Mouse (Mus musculus): ENCODE measurements around the gene Zfp704. TPM values are rescaled to one million over a fixed set of nuclear protein-coding genes. Genes with fewer than 3 reads are reported as not detected.
A peak's percentile ranks its signal among the peaks of the same experiment; 100 is the strongest.

Zfp704 gene
- total and polyA plus RNA-seq, 3 experiments, result under 0.01 TPM; not detected in 2

DNA sequence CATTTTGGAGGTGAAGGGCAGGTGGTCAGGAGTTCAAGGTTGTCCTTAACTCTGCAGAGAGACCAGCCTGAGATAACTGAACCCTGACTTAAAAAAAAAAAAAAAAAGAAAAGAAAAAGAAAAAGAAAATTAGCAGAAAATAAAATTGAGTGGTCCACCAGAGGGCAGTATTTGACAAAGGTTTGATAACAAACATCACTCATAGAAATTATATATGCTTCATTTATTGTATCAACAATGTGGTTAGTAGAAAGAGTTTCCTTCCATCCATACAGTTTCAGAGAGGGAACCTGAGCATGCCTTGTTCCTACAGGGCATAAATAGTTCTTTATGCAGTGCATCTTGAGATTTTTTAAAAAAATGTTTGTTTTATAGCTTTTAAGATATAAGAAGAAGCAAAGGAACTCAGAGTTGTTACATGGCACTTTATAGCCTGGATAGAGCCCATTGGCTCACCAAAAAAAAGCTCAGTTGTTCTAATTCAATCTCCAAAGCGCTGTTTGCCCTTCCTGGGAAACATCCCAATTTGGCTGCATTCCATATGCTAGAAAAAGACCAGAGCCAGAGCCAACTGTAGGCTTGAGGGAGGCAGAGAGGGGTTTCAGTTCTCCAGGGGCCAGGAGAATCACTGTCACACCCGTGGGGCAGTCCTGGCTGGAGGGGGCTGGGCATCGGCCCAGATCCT is 209.5 kb downstream of the Zfp704 start:
- no peak overlapping the region for H3K4me3 ChIP-seq (ENCODE audit: control insufficient read depth in 1 of 2, insufficient read depth in 1 of 2, low read depth in 2 of 2, low read length in 2 of 2)
- H3K9ac ChIP-seq (ENCODE audit: control insufficient read depth, low read depth, low read length, poor library complexity, severe bottlenecking), result no peak overlapping the region
- DNase-seq (ENCODE audit: low read depth, low spot score), result peak; percentile 16
- no peaks in the 10 kb centered on the region for H3K27me3 ChIP-seq (ENCODE audit: control insufficient read depth in 1 of 2, insufficient read depth in 2 of 2, low read length in 2 of 2)
- TF ChIP-seq SMC3 (IDR thresholded peaks at IDR 0.05; ENCODE audit: low read depth, low read length) (peak; percentile 36; the same call in 1 of the 2 replicates), NELFE (IDR thresholded peaks at IDR 0.05; ENCODE audit: low read depth, low read length) (no peak), CTCF (IDR thresholded peaks at IDR 0.05 in 2 of 3, conservative IDR thresholded peaks at IDR 0.05 in 1 of 3; ENCODE audit: control insufficient read depth in 1 of 3, insufficient read depth in 1 of 3, low read depth in 2 of 3, low read length in 3 of 3, poor library complexity in 1 of 3, severe bottlenecking in 1 of 3) (peak in 1 of 3 experiments; percentile 32; a peak in 2 of 6 replicates), CHD1 (IDR thresholded peaks at IDR 0.05; ENCODE audit: low read depth, low read length) (no peak), SIN3A (IDR thresholded peaks at IDR 0.05; ENCODE audit: low read length) (no peak), KAT2A (conservative IDR thresholded peaks at IDR 0.05; ENCODE audit: low read depth, low read length) (no peak), RAD21 (IDR thresholded peaks at IDR 0.05; ENCODE audit: low read depth, low read length) (peak; percentile 48), ZNF384 (IDR thresholded peaks at IDR 0.05; ENCODE audit: low read depth, low read length) (peak; percentile 72), NRF1 (IDR thresholded peaks at IDR 0.05; ENCODE audit: insufficient read depth, low read depth, low read length, poor library complexity, severe bottlenecking) (no peak), POLR2AphosphoS5 (IDR thresholded peaks at IDR 0.05; ENCODE audit: borderline replicate concordance, low read depth, low read length) (no peak), EP300 (IDR thresholded peaks at IDR 0.05; ENCODE audit: low read depth in 1 of 2, low read length in 2 of 2) (no peak), BHLHE40 (IDR thresholded peaks at IDR 0.05; ENCODE audit: borderline replicate concordance, low read depth, low read length) (no peak), MAZ (IDR thresholded peaks at IDR 0.05; ENCODE audit: low read depth, low read length) (no peak), TCF12 (IDR thresholded peaks at IDR 0.05; ENCODE audit: low read depth, low read length) (no peak)
- no peaks in the 10 kb centered on the region for H3K79me2 ChIP-seq (ENCODE audit: control insufficient read depth, insufficient read depth, low read length, poor library complexity)
- H3K36me3 ChIP-seq (ENCODE audit: control insufficient read depth in 1 of 2, insufficient read depth in 2 of 2, low read length in 2 of 2), result no peaks in the 10 kb centered on the region
- H3K27ac ChIP-seq (ENCODE audit: control insufficient read depth, low read depth, low read length), result no peak overlapping the region
- no peaks in the 10 kb centered on the region for H3K9me3 ChIP-seq (replicated peaks; ENCODE audit: insufficient read depth, low read length)
- H3K4me1 ChIP-seq (ENCODE audit: control insufficient read depth in 1 of 2, insufficient read depth in 2 of 2, low read length in 2 of 2), result no peaks in the 10 kb centered on the region

DNA sequence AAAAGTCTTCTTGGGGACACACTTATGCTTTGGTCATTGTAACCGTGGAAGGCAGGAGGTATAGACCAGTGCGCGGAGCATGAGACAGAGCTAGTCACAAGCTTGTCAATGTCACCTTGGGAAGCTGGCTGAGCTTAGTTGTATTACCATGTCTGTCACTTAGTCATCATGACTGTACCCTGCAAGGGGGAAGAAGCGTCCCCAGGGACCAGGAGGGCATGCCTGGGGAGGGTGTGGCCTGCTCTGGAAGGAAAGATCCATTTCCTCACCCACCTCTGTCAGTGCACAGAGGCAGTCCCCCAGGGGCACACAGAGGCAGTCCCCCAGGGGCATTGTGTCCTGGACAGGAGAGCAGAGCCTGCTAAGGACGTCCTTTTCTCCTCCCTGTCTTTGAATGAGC is 211.6 kb downstream of the Zfp704 start:
- Histone ChIP-seq H3K9ac (ENCODE audit: control insufficient read depth, low read depth, low read length, poor library complexity, severe bottlenecking) (no peak overlapping the region), H3K36me3 (ENCODE audit: control insufficient read depth in 1 of 2, insufficient read depth in 2 of 2, low read length in 2 of 2) (no peaks in the 10 kb centered on the region), H3K9me3 (replicated peaks; ENCODE audit: insufficient read depth, low read length) (no peaks in the 10 kb centered on the region), H3K27me3 (ENCODE audit: control insufficient read depth in 1 of 2, insufficient read depth in 2 of 2, low read length in 2 of 2) (no peaks in the 10 kb centered on the region), H3K4me3 (ENCODE audit: control insufficient read depth in 1 of 2, insufficient read depth in 1 of 2, low read depth in 2 of 2, low read length in 2 of 2) (no peak overlapping the region), H3K79me2 (ENCODE audit: control insufficient read depth, insufficient read depth, low read length, poor library complexity) (no peaks in the 10 kb centered on the region), H3K4me1 (ENCODE audit: control insufficient read depth in 1 of 2, insufficient read depth in 2 of 2, low read length in 2 of 2) (no peaks in the 10 kb centered on the region), H3K27ac (ENCODE audit: control insufficient read depth, low read depth, low read length) (no peak overlapping the region)
- TF ChIP-seq USF2 (IDR thresholded peaks at IDR 0.05; ENCODE audit: borderline replicate concordance in 1 of 2, insufficient read depth in 1 of 2, low read depth in 1 of 2, low read length in 2 of 2), result no peak
- TF ChIP-seq ELF1 (IDR thresholded peaks at IDR 0.05; ENCODE audit: low read depth, low read length), result no peak
- no peak for TF ChIP-seq RAD21 (IDR thresholded peaks at IDR 0.05; ENCODE audit: low read depth, low read length)
- no peak for TF ChIP-seq MYB (IDR thresholded peaks at IDR 0.05; ENCODE audit: low read depth, low read length)
- no peak for TF ChIP-seq BHLHE40 (IDR thresholded peaks at IDR 0.05; ENCODE audit: borderline replicate concordance, low read depth, low read length)
- TF ChIP-seq E2F4 (IDR thresholded peaks at IDR 0.05; ENCODE audit: borderline replicate concordance, low read depth, low read length), result no peak
- TF ChIP-seq GABPA (IDR thresholded peaks at IDR 0.05; ENCODE audit: low read depth, low read length), result no peak
- no peak for TF ChIP-seq USF1 (IDR thresholded peaks at IDR 0.05; ENCODE audit: low read depth, low read length)
- no peak for TF ChIP-seq CHD2 (IDR thresholded peaks at IDR 0.05; ENCODE audit: low read length)
- no peak for TF ChIP-seq MAFK (IDR thresholded peaks at IDR 0.05; ENCODE audit: borderline replicate concordance, low read depth, low read length)
- no peak for TF ChIP-seq NRF1 (IDR thresholded peaks at IDR 0.05; ENCODE audit: insufficient read depth, low read depth, low read length, poor library complexity, severe bottlenecking)
- no peak for DNase-seq (ENCODE audit: low read depth, low spot score)

Data from MEL (cell line).